Mouse (Mus musculus) heart, adult 2 months (tissue): Measurements from ENCODE around the gene Tgm5.

ENCODE experiments used
- CTCF ChIP-seq: fragments of 200-600 bp; IDR thresholded peaks from 2 replicates; pipeline ENCODE4 v1.8.1; 2022; ENCODE audit warnings: antibody characterized with exemption, mild to moderate bottlenecking, moderate library complexity
- POLR2A ChIP-seq: fragments of 200-500 bp; IDR thresholded peaks from 2 replicates; pipeline ENCODE4 v1.6.1; 2011; ENCODE audit warnings: mild to moderate bottlenecking, low read depth, low read length, control low read depth; ENCODE audit not compliant: insufficient read depth

DNA sequence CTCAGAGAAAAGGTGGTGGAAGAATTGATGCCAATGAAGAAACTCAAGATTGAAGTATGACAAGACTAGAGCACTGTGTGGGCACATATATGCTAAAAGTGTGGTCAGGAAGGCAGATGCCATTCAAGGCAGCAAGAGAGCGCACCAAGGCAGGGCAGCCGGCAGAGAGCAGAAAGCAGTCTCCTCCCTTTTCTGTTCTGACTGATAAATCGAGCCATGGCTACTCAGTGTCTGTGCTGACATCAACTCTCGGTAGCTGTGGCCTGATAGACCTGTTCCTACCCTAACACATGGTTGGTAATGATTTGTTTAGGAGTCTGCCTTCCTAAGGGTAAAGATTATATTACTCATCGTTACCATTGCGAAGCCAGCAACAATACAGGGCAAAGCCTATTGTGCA is 29.7 kb downstream of the Tgm5 start:
- TF ChIP-seq POLR2A (no peak), CTCF (no peak)
